Mouse (Mus musculus): ENCODE results near the gene Bcr. TPM values are rescaled to one million over a fixed set of nuclear protein-coding genes. Genes with fewer than 3 reads are reported as not detected.

Bcr gene
- polyA plus RNA-seq, 1 experiment from 2014 or later, result 4.7 TPM

DNA sequence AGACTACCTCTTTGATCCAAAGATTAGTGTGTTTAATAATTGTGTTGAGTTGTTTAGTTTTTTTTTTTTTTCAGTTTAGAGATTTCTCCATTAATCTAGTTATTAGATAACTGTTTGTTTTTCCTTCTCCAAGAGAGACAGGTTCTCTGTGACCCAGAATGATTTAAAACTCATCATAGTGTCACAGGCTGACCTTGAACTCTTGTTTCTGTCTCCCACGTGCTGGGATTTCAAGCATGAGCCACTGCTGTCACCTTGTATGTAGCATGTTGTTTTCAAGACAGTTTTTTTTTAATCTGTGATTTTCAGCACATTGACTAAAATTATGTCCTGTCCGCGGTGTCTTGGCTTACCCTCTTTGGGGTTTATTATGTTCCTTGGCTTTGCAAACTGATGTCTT lies 47.7 kb downstream of the Bcr start:
- Histone ChIP-seq H3K36me3 (ENCODE audit: control insufficient read depth, insufficient read depth, low read length) (no peaks in the 10 kb centered on the region), H3K27me3 (ENCODE audit: control insufficient read depth, insufficient read depth, low read length) (no peaks in the 10 kb centered on the region), H3K9me3 (ENCODE audit: control insufficient read depth, low read length) (no peaks in the 10 kb centered on the region), H3K9ac (ENCODE audit: low read length) (no peak overlapping the region), H3K4me1 (replicated peaks; ENCODE audit: control insufficient read depth, insufficient read depth) (peaks cover 11% of the 10 kb centered on the region; the same call in 1 of the 2 replicates), H3K4me2 (replicated peaks; ENCODE audit: low read depth) (no peak overlapping the region), H3K4me3 (ENCODE audit: low read depth, low read length) (no peak overlapping the region), H3K27ac (replicated peaks) (no peak overlapping the region)
- no peak for TF ChIP-seq CTCF (IDR thresholded peaks at IDR 0.05; ENCODE audit: low read depth)
- DNase-seq (ENCODE audit: low spot score) (no peak), ATAC-seq (ENCODE audit: low FRiP score, low TSS enrichment) (no peak)
- WGBS, result 66% methylated on average over 3 of the region's 3 CpGs

DNA sequence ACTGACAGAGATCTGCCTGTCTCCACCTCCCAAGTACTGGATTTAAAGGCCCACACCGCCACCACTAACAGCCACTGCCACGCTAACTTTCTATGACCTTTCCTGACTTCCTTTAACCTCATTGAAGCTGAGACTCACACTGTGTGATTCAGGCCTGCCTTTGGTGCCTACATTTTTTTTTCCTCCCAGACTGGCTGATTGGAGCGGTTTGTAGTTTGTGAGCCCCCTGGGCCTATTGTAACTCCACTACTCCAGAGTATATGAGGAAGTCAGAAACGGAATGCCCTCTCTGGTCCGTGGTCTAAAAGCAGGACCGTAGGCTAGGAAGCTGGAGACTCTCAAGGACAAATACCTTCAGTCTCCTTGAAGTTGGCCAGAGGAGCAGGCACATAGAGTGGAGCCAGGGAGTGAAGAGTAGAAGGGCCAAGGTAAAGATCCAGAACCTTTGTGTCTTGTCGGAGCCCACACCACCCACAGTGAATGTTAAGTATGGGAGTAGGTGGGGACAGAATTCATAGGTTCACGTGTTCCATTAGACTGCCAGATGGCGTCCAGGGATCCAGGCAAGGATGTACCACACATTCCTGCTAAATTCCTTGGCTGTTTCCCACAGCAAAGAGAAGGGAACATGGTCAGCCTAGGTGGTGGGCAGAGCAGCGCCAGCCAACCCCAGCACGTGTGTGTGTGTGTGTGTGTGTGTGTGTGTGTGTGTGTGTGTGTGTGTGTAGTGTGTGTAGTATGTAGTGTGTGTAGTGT lies 51.2 kb downstream of the Bcr start:
- Histone ChIP-seq H3K27ac (replicated peaks) (peak overlapping the region; percentile 56), H3K36me3 (ENCODE audit: control insufficient read depth, insufficient read depth, low read length) (no peaks in the 10 kb centered on the region), H3K4me3 (ENCODE audit: low read depth, low read length) (no peak overlapping the region), H3K9me3 (ENCODE audit: control insufficient read depth, low read length) (no peaks in the 10 kb centered on the region), H3K9ac (ENCODE audit: low read length) (no peak overlapping the region), H3K4me2 (replicated peaks; ENCODE audit: low read depth) (no peak overlapping the region), H3K27me3 (ENCODE audit: control insufficient read depth, insufficient read depth, low read length) (no peaks in the 10 kb centered on the region), H3K4me1 (replicated peaks; ENCODE audit: control insufficient read depth, insufficient read depth) (0 out of 2 replicates have a peak, but pooled peaks cover 6% of the 10 kb centered on the region)
- 69% methylated on average over 11 of the region's 11 CpGs for WGBS
- no peak for DNase-seq (ENCODE audit: low spot score)
- TF ChIP-seq EP300 (optimal IDR thresholded peaks at IDR 0.05), result no peak
- TF ChIP-seq CTCF (IDR thresholded peaks at IDR 0.05; ENCODE audit: low read depth), result no peak
- no peak for ATAC-seq (ENCODE audit: low FRiP score, low TSS enrichment)

GRCm38 (mm10) chr10:75112405-75112804 lies 52.0 kb downstream of the Bcr start:
- ATAC-seq (ENCODE audit: low FRiP score, low TSS enrichment), result 0 out of 2 replicates have a peak, but pooled peaks have one; percentile 19
- WGBS, result 63% methylated on average over 3 of the region's 3 CpGs
- Histone ChIP-seq H3K4me2 (replicated peaks; ENCODE audit: low read depth) (no peak overlapping the region), H3K4me1 (replicated peaks; ENCODE audit: control insufficient read depth, insufficient read depth) (0 out of 2 replicates have a peak, but pooled peaks cover 8% of the 10 kb centered on the region), H3K9ac (ENCODE audit: low read length) (no peak overlapping the region), H3K9me3 (ENCODE audit: control insufficient read depth, low read length) (no peaks in the 10 kb centered on the region), H3K27me3 (ENCODE audit: control insufficient read depth, insufficient read depth, low read length) (no peaks in the 10 kb centered on the region), H3K27ac (replicated peaks) (peak overlapping the region; percentile 78), H3K4me3 (ENCODE audit: low read depth, low read length) (no peak overlapping the region), H3K36me3 (ENCODE audit: control insufficient read depth, insufficient read depth, low read length) (no peaks in the 10 kb centered on the region)
- no peak for DNase-seq (ENCODE audit: low spot score)
- TF ChIP-seq EP300 (optimal IDR thresholded peaks at IDR 0.05), result no peak
- TF ChIP-seq CTCF (IDR thresholded peaks at IDR 0.05; ENCODE audit: low read depth), result no peak

GRCm38 (mm10) chr10:75113620-75114019 lies 53.2 kb downstream of the Bcr start:
- no peak overlapping the region for H3K9ac ChIP-seq (ENCODE audit: low read length)
- H3K4me3 ChIP-seq (ENCODE audit: low read depth, low read length), result no peak overlapping the region
- no peaks in the 10 kb centered on the region for H3K27me3 ChIP-seq (ENCODE audit: control insufficient read depth, insufficient read depth, low read length)
- TF ChIP-seq CTCF (IDR thresholded peaks at IDR 0.05; ENCODE audit: low read depth), result no peak
- TF ChIP-seq EP300 (optimal IDR thresholded peaks at IDR 0.05), result no peak
- H3K4me2 ChIP-seq (replicated peaks; ENCODE audit: low read depth), result no peak overlapping the region
- no peaks in the 10 kb centered on the region for H3K36me3 ChIP-seq (ENCODE audit: control insufficient read depth, insufficient read depth, low read length)
- WGBS, result 78% methylated on average over 9 of the region's 9 CpGs
- 0 out of 2 replicates have a peak, but pooled peaks cover 11% of the 10 kb centered on the region for H3K4me1 ChIP-seq (replicated peaks; ENCODE audit: control insufficient read depth, insufficient read depth)
- no peaks in the 10 kb centered on the region for H3K9me3 ChIP-seq (ENCODE audit: control insufficient read depth, low read length)
- DNase-seq (ENCODE audit: low spot score) (no peak), ATAC-seq (ENCODE audit: low FRiP score, low TSS enrichment) (no peak)
- 0 out of 2 replicates have a peak overlapping the region, but pooled peaks have one; percentile 56 for H3K27ac ChIP-seq (replicated peaks)

DNA sequence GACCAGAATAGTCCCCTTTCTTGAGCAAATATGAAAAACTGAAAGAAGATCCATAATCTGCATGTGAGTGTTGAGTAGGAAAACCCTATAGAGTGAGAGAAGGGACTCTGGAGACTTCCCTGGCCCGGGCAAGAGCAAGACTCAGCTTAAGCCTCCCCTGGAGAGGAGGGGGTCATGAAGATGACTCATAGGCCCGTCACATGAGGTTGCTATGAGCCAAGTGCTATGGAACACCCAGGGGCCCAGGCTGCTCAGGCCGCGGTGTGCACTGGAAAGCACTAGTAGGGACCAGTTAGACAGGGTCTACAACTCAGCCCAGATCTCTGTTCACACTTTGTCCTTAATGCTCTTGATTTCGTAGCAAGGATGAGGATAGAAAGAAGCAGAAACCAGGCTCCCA lies 54.8 kb downstream of the Bcr start:
- no peaks in the 10 kb centered on the region for H3K36me3 ChIP-seq (ENCODE audit: control insufficient read depth, insufficient read depth, low read length)
- DNase-seq (ENCODE audit: low spot score), result no peak
- no peak overlapping the region for H3K4me2 ChIP-seq (replicated peaks; ENCODE audit: low read depth)
- no peak for TF ChIP-seq EP300 (optimal IDR thresholded peaks at IDR 0.05)
- no peak for TF ChIP-seq CTCF (IDR thresholded peaks at IDR 0.05; ENCODE audit: low read depth)
- no peaks in the 10 kb centered on the region for H3K27me3 ChIP-seq (ENCODE audit: control insufficient read depth, insufficient read depth, low read length)
- peaks cover 18% of the 10 kb centered on the region; the same call in 1 of the 2 replicates for H3K4me1 ChIP-seq (replicated peaks; ENCODE audit: control insufficient read depth, insufficient read depth)
- H3K9ac ChIP-seq (ENCODE audit: low read length), result no peak overlapping the region
- H3K4me3 ChIP-seq (ENCODE audit: low read depth, low read length), result no peak overlapping the region
- peak; percentile 12; the same call in 1 of the 2 replicates for ATAC-seq (ENCODE audit: low FRiP score, low TSS enrichment)
- WGBS, result 48% methylated on average over 5 of the region's 5 CpGs
- H3K9me3 ChIP-seq (ENCODE audit: control insufficient read depth, low read length), result no peaks in the 10 kb centered on the region
- H3K27ac ChIP-seq (replicated peaks), result peak overlapping the region; percentile 59

- Histone ChIP-seq H3K4me1 (replicated peaks; ENCODE audit: control insufficient read depth, insufficient read depth) (peaks cover 14% of the 10 kb centered on the region; the same call in 1 of the 2 replicates), H3K4me2 (replicated peaks; ENCODE audit: low read depth) (no peak overlapping the region), H3K27me3 (ENCODE audit: control insufficient read depth, insufficient read depth, low read length) (no peaks in the 10 kb centered on the region), H3K9ac (ENCODE audit: low read length) (no peak overlapping the region), H3K27ac (replicated peaks) (peak overlapping the region; percentile 71), H3K9me3 (ENCODE audit: control insufficient read depth, low read length) (no peaks in the 10 kb centered on the region), H3K4me3 (ENCODE audit: low read depth, low read length) (no peak overlapping the region), H3K36me3 (ENCODE audit: control insufficient read depth, insufficient read depth, low read length) (no peaks in the 10 kb centered on the region)
- no peak for TF ChIP-seq CTCF (IDR thresholded peaks at IDR 0.05; ENCODE audit: low read depth)
- TF ChIP-seq EP300 (optimal IDR thresholded peaks at IDR 0.05), result no peak
- DNase-seq (ENCODE audit: low spot score) (no peak), ATAC-seq (ENCODE audit: low FRiP score, low TSS enrichment) (no peak; the same call in 1 of the 2 replicates)
- WGBS, result 41% methylated on average over 7 of the region's 7 CpGs
Measured at GRCm38 (mm10) chr10:75116842-75117457, 56.6 kb downstream of the Bcr start.

Measured in stomach, postnatal 0 days (tissue).